Mouse (Mus musculus) neural tube, embryonic 11.5 days (tissue): ENCODE data around the gene Prkca. TPM values are rescaled to one million over a fixed set of nuclear protein-coding genes. Genes with fewer than 3 reads are reported as not detected.
A peak's percentile ranks its signal among the peaks of the same experiment; 100 is the strongest.

Experiments used
- ATAC-seq: fragments of 200-750 bp; cut with Nextera tagmentation; 2 replicates; pipeline ENCODE4 v1.8.0; 2017; ENCODE audit warnings: moderate number of reproducible peaks, mild to moderate bottlenecking, moderate TSS enrichment, moderate library complexity; ENCODE audit not compliant: insufficient read depth, low FRiP score, low TSS enrichment
- DNase-seq: peaks from one replicate; pipeline ENCODE4 v3.0.0-alpha.2; 2015; ENCODE audit warnings: low spot score
- H3K27ac ChIP-seq: fragments of 300-500 bp; sonication (generic); 2 replicates; pipeline ENCODE4 v1.5.1; 2014; ENCODE audit warnings: low read depth, mild to moderate bottlenecking, low read length
- H3K27me3 ChIP-seq: fragments of 300-500 bp; sonication (generic); 2 replicates; pipeline ENCODE4 v1.6.1; 2014; ENCODE audit warnings: mild to moderate bottlenecking, low read length, mixed read lengths; ENCODE audit not compliant: control insufficient read depth, insufficient read depth
- H3K36me3 ChIP-seq: fragments of 300-500 bp; sonication (generic); 2 replicates; pipeline ENCODE4 v1.6.1; 2014; ENCODE audit warnings: mild to moderate bottlenecking, low read length, moderate library complexity, mixed read lengths; ENCODE audit not compliant: control insufficient read depth, insufficient read depth
- H3K4me1 ChIP-seq: fragments of 300-500 bp; sonication (generic); 2 replicates; pipeline ENCODE4 v1.6.1; 2014; ENCODE audit warnings: low read length, mixed read lengths; ENCODE audit not compliant: control insufficient read depth, insufficient read depth
- H3K4me2 ChIP-seq: fragments of 300-500 bp; sonication (generic); 2 replicates; pipeline ENCODE4 v1.6.1; 2014; ENCODE audit warnings: low read depth, mild to moderate bottlenecking, moderate library complexity
- H3K4me3 ChIP-seq: fragments of 300-500 bp; sonication (generic); 2 replicates; pipeline ENCODE4 v1.5.1; 2014; ENCODE audit warnings: low read depth, low read length
- H3K9ac ChIP-seq: fragments of 300-500 bp; sonication (generic); 2 replicates; pipeline ENCODE4 v1.6.1; 2014; ENCODE audit warnings: mild to moderate bottlenecking, low read length
- H3K9me3 ChIP-seq: fragments of 300-500 bp; sonication (generic); 2 replicates; pipeline ENCODE4 v1.6.1; 2016; ENCODE audit warnings: low read length; ENCODE audit not compliant: control insufficient read depth
- WGBS: fragments of 180-500 bp; shearing (Covaris S2); extraction: QIAGEN DNeasy Blood & Tissue Kit; methylation state at CpG from one replicate; pipeline ENCODE4 v1.1.7; 2014; 5-methylcytosine and 5-hydroxymethylcytosine counted together
- polyA plus RNA-seq: library from polyadenylated mRNA; unstranded; fragments of >200 nt; fragmentation: Nextera tagmentation; extraction: Ambion mirVana; gene quantifications from 2 replicates; pipeline ENCODE4 v1.2.1, GENCODE M21; 2014

Prkca gene
- polyA plus RNA-seq, 1 experiment from 2014 or later: 7.7 TPM

DNA sequence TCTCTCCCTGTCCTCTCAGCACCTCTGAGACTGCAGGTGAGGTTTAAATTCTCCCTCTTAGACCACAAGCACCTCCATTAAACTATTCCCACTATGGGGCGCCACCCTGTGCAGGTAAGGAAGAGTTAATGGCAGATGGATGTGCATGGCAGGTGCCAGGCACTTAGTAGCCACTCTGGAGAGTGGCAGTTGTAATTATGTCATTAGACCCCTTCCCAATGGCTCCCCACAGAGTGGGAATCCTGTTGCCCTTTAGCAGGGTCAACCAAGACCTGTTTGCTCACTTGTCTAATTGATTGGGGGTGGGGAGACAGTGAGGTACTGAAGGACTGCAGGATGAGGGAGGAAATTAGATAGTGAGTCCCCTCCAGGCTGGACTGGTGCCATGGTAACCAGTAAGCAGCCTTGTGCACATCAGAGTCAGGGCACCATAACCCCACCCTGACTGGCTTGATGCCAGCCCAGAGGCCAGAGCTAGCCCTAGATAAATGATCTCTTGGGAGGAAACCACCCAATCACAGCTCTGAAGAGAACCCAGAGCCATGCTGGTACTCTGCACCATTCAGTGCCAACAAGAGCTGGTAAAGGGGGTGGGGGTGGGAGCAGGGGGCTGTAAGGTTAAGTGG lies 63.9 kb downstream of the Prkca start:
- 90% methylated on average over 1 of the region's 1 CpGs for WGBS
- ATAC-seq: 0 out of 2 replicates have a peak, but pooled peaks have one; percentile 41

DNA sequence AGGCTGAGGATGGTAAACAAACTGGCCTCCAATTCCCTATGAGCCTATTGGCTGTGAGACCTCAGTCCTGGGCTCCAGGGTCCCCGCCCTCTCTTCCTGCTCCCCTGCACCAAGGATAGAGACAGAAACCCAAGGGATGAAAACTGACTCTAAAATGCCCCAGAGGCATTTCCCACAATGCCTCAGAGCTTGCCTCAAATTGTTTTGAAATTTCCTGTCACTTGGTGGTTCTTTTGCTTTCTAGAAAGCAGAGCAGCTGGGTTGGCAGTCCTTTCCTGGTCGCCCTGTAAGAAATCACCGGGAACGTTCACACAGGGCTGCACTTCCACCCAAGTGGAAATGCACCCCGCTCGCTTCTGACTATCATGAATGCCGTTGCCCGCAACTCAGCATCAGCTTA lies 66.6 kb downstream of the Prkca start:
- Histone ChIP-seq H3K9me3 (no peaks in the 10 kb centered on the region), H3K27ac (no peak overlapping the region), H3K4me2 (no peak overlapping the region), H3K9ac (no peak overlapping the region), H3K36me3 (no peaks in the 10 kb centered on the region), H3K4me3 (no peak overlapping the region), H3K27me3 (no peaks in the 10 kb centered on the region), H3K4me1 (no peaks in the 10 kb centered on the region)
- ATAC-seq (no peak), DNase-seq (no peak)
- 87% methylated on average over 8 of the region's 8 CpGs for WGBS

More for the DNA sequence above, 63.9 kb downstream of the Prkca start:
- Histone ChIP-seq H3K9ac (no peak overlapping the region), H3K4me1 (no peaks in the 10 kb centered on the region), H3K4me2 (no peak overlapping the region), H3K36me3 (no peaks in the 10 kb centered on the region), H3K9me3 (no peaks in the 10 kb centered on the region), H3K27ac (no peak overlapping the region), H3K27me3 (no peaks in the 10 kb centered on the region), H3K4me3 (no peak overlapping the region)
- no peak for DNase-seq

DNA sequence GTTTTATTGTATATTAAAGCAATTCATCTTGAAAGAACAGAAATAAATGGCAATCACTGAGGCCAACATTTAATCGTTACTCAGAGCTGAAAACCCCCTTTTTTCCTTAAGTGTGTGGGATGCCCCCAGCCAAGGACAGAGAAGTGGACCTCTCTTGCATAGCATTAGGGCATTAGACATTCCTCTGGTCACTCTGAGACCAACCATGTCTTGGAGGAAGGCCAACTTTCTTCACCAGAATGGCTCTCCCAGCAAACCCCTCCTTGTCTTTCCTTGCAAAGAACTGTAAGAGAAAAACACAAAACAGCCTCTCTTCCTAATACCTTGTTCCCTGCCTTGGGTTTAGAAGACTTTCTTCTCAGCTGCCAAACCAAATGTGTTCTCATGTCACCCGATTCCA lies 67.6 kb downstream of the Prkca start:
- Histone ChIP-seq H3K4me3 (no peak overlapping the region), H3K36me3 (no peaks in the 10 kb centered on the region), H3K9ac (no peak overlapping the region), H3K27me3 (no peaks in the 10 kb centered on the region), H3K4me2 (no peak overlapping the region), H3K4me1 (no peaks in the 10 kb centered on the region), H3K27ac (no peak overlapping the region), H3K9me3 (no peaks in the 10 kb centered on the region)
- no peak for DNase-seq
- ATAC-seq: no peak
- 81% methylated on average over 2 of the region's 2 CpGs for WGBS

DNA sequence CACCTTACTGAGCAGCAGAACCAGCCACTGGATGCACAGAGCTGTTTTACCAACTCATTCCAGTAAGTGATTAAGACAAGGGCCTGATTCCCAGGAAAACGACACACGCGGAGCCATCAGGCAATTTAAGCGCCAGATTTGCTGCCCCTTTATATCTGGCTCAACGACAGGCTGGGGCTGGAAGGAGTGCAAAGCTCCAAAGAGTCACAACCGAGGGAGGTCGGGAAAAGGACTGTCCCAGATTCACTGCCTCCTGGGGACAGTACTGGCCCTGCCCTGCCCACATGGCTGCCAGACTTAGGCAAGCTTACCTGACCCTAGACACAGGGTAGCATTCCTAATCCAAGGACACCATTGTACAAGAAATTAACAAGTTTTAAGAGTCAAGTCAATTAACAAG lies 69.7 kb downstream of the Prkca start:
- no peak for ATAC-seq
- no peaks in the 10 kb centered on the region for H3K27me3 ChIP-seq
- H3K4me2 ChIP-seq: no peak overlapping the region
- H3K4me3 ChIP-seq: no peak overlapping the region
- H3K27ac ChIP-seq: no peak overlapping the region
- H3K9ac ChIP-seq: no peak overlapping the region
- H3K36me3 ChIP-seq: no peaks in the 10 kb centered on the region
- H3K9me3 ChIP-seq: no peaks in the 10 kb centered on the region
- DNase-seq: no peak
- H3K4me1 ChIP-seq: peaks cover 10% of the 10 kb centered on the region
- WGBS: 45% methylated on average over 7 of the region's 7 CpGs

DNA sequence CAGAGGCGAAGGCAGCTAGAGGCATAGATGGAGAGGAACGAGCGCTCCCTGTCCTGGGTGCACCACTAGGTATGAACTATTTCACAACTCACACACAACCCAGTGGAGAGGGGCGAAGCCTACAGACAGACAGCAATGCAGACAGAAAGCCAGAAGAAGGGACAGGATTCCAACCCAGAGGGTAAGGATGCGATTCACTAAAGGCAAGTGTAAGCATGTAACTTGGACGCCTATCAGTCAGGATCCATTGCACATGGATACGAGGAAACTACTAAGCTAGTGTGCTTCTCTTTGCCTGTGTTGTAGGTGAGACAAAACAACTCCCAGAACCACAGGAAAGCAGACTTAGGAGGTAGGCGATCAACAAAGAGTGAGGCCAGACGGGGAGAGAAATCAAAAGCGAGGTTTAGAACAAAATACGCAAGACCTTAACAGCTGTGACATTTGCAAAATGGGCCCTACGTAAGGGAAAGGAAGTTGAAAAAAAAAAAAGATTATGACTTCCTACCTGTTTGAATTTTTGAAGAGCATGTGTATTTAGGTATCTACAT lies 70.2 kb downstream of the Prkca start:
- Histone ChIP-seq H3K27ac (no peak overlapping the region), H3K9ac (no peak overlapping the region), H3K4me2 (no peak overlapping the region), H3K36me3 (no peaks in the 10 kb centered on the region), H3K4me1 (peaks cover 16% of the 10 kb centered on the region), H3K9me3 (no peaks in the 10 kb centered on the region), H3K27me3 (no peaks in the 10 kb centered on the region), H3K4me3 (no peak overlapping the region)
- no peak for DNase-seq
- ATAC-seq: no peak
- 91% methylated on average over 12 of the region's 12 CpGs for WGBS

DNA sequence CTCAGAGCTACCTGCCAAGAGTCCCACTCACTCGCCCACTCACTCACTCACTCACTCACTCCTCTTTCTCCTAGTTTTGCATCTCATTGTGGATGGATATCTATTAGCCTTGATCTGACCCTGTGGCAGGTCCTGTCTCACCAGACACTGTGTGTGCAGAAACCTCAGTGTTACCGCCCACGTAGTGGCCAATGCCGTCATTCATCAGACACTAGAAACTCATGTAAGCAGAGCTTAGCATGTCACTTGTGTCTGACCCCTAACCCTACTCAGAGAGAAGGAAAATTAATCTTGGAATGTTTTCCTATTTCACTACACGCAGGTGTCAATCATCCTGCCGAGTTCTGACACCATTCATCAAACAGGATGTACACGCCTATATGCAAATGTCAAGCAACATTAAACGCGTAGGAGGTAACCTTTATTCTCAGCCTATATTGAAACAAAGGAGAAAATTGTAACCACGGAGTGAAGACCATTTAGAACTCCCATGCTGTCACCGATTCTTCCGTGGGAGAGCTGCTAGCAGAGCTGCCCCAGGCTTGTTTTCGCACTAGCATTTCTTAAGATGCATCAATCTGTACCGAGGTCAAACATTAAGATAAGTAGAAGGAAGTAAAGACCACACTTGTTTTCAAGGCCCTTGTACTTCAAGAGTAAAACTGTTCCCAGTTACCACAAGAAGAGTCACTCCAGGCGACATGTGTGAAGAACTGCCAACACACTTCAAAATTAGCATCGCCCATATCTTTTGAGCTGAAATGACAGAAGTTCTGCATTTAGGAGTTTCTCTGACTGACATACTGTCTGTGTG lies 70.9 kb downstream of the Prkca start:
- no peak overlapping the region for H3K27ac ChIP-seq
- no peak overlapping the region for H3K4me2 ChIP-seq
- H3K9me3 ChIP-seq: no peaks in the 10 kb centered on the region
- no peaks in the 10 kb centered on the region for H3K36me3 ChIP-seq
- no peak overlapping the region for H3K9ac ChIP-seq
- ATAC-seq: no peak
- H3K27me3 ChIP-seq: no peaks in the 10 kb centered on the region
- H3K4me1 ChIP-seq: peaks cover 23% of the 10 kb centered on the region
- DNase-seq: no peak
- no peak overlapping the region for H3K4me3 ChIP-seq
- WGBS: 87% methylated on average over 16 of the region's 16 CpGs

DNA sequence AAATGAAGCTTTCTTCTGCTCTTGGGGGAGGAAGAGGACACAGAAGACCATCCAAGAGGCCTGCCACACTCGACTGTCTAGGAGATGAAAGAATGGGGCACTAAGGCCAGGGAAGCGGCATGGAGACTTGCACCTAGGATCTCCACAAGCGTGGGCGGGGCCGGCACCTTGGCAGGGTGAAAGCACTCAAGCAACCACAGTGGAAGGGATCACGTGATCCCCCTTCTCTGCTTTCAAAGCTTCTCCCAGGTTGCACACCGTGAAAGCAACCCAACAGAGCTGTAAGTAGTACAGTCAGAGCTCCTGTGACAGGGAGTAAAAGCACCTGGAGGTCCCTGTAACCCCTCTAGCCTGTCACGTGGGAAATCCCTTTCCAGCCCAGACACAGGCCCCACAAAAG lies 72.4 kb downstream of the Prkca start:
- H3K27ac ChIP-seq: no peak overlapping the region
- H3K4me2 ChIP-seq: no peak overlapping the region
- H3K9ac ChIP-seq: no peak overlapping the region
- no peak for ATAC-seq
- H3K4me1 ChIP-seq: peaks cover 25% of the 10 kb centered on the region
- H3K4me3 ChIP-seq: no peak overlapping the region
- DNase-seq: no peak
- no peaks in the 10 kb centered on the region for H3K9me3 ChIP-seq
- no peaks in the 10 kb centered on the region for H3K27me3 ChIP-seq
- H3K36me3 ChIP-seq: no peaks in the 10 kb centered on the region
- 54% methylated on average over 8 of the region's 8 CpGs for WGBS

DNA sequence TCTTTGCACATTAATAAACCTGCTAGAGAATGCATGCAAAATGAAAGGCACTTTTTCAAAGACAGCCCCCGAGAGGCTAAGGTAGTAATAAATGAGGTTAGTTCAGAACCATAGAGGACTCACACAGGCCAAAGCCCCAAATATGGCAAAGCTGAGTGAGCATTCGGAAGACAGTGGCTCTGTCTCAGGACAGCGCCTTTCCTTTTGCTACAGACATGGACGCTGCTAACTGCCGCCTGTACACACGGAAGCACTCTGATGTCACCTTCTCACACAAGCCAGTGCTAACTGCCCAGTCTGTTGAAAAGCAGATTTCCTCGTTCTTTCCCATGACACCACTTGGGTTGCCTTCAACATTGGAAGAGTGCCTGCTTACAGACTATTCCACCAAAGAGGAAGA lies 74.2 kb downstream of the Prkca start:
- ATAC-seq (no peak), DNase-seq (no peak)
- Histone ChIP-seq H3K9ac (no peak overlapping the region), H3K4me2 (no peak overlapping the region), H3K4me1 (peaks cover 25% of the 10 kb centered on the region), H3K27ac (peak overlapping the region; percentile 24; the same call in 1 of the 2 replicates), H3K9me3 (no peaks in the 10 kb centered on the region), H3K27me3 (no peaks in the 10 kb centered on the region), H3K4me3 (no peak overlapping the region), H3K36me3 (no peaks in the 10 kb centered on the region)
- WGBS: 55% methylated on average over 7 of the region's 7 CpGs
